Mouse (Mus musculus): ENCODE measurements at regions not wholly inside any gene's neighbourhood (a gene's known extent, or its start where the extent isn't known, plus 50 kb on each side); places are given as distances from the start of the nearest gene placed in this dataset.
A peak's percentile ranks its signal among the peaks of the same experiment; 100 is the strongest.
"Not testable (repeated sequence)": the region's sequence is repeated elsewhere in the genome, so short reads cannot be mapped to it uniquely, and the experiment has no call there.

DNA sequence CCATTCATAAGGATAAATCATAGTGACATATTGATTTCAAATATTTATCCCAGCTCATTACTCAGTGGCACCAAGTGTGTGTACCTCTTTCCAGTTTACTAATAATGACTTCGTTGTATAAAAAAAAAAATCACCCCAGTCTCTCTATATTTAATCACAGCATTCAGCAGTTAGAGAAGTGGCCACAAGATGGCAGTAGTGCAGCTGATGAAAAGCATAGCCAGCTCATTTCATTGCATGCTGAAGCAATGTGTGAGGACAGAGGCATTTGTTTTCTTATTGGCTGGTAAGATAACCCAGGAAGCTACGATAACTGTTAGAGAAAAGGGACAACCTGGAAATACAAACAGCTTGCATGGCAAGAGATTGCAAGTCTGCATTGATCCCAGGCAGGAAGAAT lies 748.5 kb downstream of the Dad1 start:
- H3K27ac ChIP-seq (ENCODE audit: insufficient read depth, low read depth, low read length), result not testable (repeated sequence)
- DNase-seq, result peak; percentile 10

DNA sequence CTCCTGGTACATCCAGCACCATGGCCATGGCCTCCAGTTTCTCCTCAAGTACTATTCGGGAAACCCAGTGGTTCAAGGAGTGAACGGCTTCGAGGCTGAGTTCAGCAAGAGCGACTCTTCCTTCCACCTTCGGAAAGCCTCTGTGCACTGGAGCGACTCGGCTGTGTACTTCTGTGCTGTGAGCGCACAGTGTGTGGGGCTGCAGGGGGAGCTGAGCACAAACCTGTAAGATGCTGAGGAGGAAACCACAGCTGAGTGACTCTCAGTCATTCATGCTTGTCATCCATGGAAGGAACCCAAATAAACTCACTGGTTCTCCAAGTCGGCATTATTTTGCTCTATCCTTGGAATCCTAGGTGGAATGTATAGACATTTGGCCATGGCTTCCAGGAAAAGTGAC lies 765.5 kb downstream of the Dad1 start:
- not testable (repeated sequence) for H3K4me1 ChIP-seq (ENCODE audit: control insufficient read depth, insufficient read depth, low read length); H3K36me3 ChIP-seq (ENCODE audit: control insufficient read depth, insufficient read depth, low read length); H3K4me3 ChIP-seq (ENCODE audit: insufficient read depth, low read depth, low read length); H3K27ac ChIP-seq (ENCODE audit: insufficient read depth, low read depth, low read length); H3K27me3 ChIP-seq (replicated peaks; ENCODE audit: control insufficient read depth, insufficient read depth, low read length); DNase-seq
- 46% methylated on average over 7 of the region's 9 CpGs for WGBS

More for the DNA sequence above, 748.5 kb downstream of the Dad1 start:
- H3K27me3 ChIP-seq (replicated peaks; ENCODE audit: control insufficient read depth, insufficient read depth, low read length); H3K36me3 ChIP-seq (ENCODE audit: control insufficient read depth, insufficient read depth, low read length); H3K4me1 ChIP-seq (ENCODE audit: control insufficient read depth, insufficient read depth, low read length); H3K4me3 ChIP-seq (ENCODE audit: insufficient read depth, low read depth, low read length): not testable (repeated sequence)
- 31% methylated on average over 1 of the region's 2 CpGs for WGBS

DNA sequence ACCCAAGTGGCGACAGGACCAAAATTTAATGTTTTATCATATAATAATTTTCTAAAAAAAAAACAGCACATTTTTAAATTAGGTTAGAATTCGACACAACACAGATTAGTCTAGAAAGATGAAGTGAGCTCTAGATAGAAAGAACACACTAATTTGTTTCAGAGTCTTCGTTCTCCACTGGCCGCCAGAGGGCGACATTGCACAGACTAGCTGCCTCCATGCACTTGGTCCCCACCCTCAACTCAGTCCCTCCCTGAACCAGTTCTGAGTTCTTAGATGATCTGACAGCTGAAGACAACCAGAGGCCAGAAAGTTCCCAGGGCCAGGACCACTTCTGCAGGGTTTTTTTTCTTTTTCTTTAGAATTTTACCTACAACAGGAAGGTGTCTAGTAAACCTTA lies 766.3 kb downstream of the Dad1 start:
- not testable (repeated sequence) for H3K4me1 ChIP-seq (ENCODE audit: control insufficient read depth, insufficient read depth, low read length); H3K4me3 ChIP-seq (ENCODE audit: insufficient read depth, low read depth, low read length); DNase-seq; H3K27ac ChIP-seq (ENCODE audit: insufficient read depth, low read depth, low read length); H3K27me3 ChIP-seq (replicated peaks; ENCODE audit: control insufficient read depth, insufficient read depth, low read length); H3K36me3 ChIP-seq (ENCODE audit: control insufficient read depth, insufficient read depth, low read length)
- 32% methylated on average over 5 of the region's 5 CpGs for whole genome bisulfite sequencing

DNA sequence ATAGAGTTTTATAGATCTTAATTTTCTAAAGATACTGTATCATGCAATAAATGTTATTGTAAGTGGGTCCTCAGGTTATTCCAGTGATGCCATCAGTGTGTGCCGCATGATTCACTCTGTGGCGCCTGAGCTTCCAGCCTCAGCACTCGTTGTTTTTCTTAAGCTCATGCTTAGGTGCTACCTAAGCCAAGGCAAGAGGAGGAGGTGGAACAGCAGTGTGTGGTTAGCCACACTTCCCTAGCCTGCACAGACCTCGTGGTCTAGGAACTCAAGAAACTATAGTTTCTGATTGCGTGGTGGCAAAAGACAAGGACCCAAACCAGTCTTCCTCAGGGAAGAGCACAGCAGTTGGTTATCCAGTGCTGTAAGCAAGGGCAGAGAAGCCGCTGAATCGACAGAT lies 779.7 kb downstream of the Dad1 start:
- not testable (repeated sequence) for H3K4me1 ChIP-seq (ENCODE audit: control insufficient read depth, insufficient read depth, low read length); DNase-seq; H3K27ac ChIP-seq (ENCODE audit: insufficient read depth, low read depth, low read length); H3K4me3 ChIP-seq (ENCODE audit: insufficient read depth, low read depth, low read length); H3K27me3 ChIP-seq (replicated peaks; ENCODE audit: control insufficient read depth, insufficient read depth, low read length); H3K36me3 ChIP-seq (ENCODE audit: control insufficient read depth, insufficient read depth, low read length)
- 85% methylated on average over 7 of the region's 7 CpGs for WGBS

DNA sequence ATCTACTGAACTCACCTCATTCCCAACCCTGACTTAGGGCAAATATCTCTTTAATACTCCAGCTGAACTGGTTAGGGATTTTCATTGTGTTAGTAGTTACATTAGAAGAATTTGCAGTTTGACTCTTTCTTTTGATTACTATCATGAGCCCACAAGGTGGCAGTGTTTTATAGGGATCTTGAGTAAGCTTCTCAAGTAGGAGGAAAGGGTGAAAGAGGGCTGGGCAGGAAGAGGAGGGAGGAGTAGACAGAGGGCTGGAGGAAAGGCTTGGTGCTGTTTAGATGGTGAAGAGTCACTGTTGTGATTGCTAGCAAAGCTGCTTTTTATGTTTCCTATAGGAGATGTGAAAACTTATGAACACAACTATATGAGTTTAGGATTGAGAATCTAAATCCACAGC lies 793.1 kb downstream of the Dad1 start:
- not testable (repeated sequence) for H3K4me3 ChIP-seq (ENCODE audit: insufficient read depth, low read depth, low read length); DNase-seq; H3K27me3 ChIP-seq (replicated peaks; ENCODE audit: control insufficient read depth, insufficient read depth, low read length); H3K27ac ChIP-seq (ENCODE audit: insufficient read depth, low read depth, low read length); H3K4me1 ChIP-seq (ENCODE audit: control insufficient read depth, insufficient read depth, low read length); H3K36me3 ChIP-seq (ENCODE audit: control insufficient read depth, insufficient read depth, low read length)

DNA sequence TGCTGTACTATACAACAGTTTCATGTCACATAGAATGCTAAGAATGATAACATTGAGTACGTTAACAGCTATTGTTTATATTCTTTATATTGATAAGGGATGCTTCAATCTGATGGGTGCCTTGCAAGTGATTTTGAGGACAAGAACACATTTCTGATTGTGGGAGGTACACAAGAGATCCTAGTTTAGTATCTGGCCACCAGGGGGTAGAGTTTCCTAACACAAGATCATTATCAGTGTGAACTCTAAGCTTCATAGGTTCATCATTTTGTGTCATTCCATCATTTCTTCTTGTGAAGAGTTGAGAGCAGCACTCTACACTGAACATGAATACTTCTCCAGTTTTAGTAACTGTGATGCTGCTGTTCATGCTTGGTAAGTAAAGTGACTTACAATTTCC lies 799.9 kb downstream of the Dad1 start:
- Histone ChIP-seq H3K27ac (ENCODE audit: insufficient read depth, low read depth, low read length) (no peak overlapping the region), H3K4me1 (ENCODE audit: control insufficient read depth, insufficient read depth, low read length) (no peaks in the 10 kb centered on the region), H3K36me3 (ENCODE audit: control insufficient read depth, insufficient read depth, low read length) (no peaks in the 10 kb centered on the region), H3K4me3 (ENCODE audit: insufficient read depth, low read depth, low read length) (no peak overlapping the region), H3K27me3 (replicated peaks; ENCODE audit: control insufficient read depth, insufficient read depth, low read length) (no peaks in the 10 kb centered on the region)
- TF ChIP-seq CTCF (conservative IDR thresholded peaks at IDR 0.05; ENCODE audit: insufficient read depth, insufficient read length, low read depth, low read length) (no peak), POLR2A (IDR thresholded peaks at IDR 0.05; ENCODE audit: low read depth, low read length) (no peak)
- DNase-seq, result no peak
- 98% methylated on average over 1 of the region's 1 CpGs for WGBS

DNA sequence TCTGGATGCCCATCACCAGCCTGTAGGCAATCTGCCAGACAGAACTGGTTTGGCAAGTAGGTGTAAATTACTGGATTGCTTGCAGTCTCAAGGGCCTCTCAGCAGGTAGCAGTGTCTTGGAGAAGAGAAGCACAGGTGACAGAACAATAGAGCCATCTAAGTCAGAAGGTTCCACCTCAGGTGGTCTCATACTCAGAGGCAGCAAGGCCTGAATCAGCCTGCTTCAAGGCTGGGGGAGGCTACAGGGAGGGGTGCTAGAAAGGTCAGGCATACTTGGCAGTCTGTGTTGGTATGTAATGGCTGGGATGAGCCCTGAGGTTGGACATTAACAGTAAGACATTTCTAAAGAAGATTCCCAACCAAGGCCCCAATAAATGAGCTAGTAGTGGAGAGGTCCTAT lies 814.3 kb downstream of the Dad1 start:
- not testable (repeated sequence) for H3K36me3 ChIP-seq (ENCODE audit: control insufficient read depth, insufficient read depth, low read length); H3K4me1 ChIP-seq (ENCODE audit: control insufficient read depth, insufficient read depth, low read length); H3K27ac ChIP-seq (ENCODE audit: insufficient read depth, low read depth, low read length); H3K27me3 ChIP-seq (replicated peaks; ENCODE audit: control insufficient read depth, insufficient read depth, low read length); H3K4me3 ChIP-seq (ENCODE audit: insufficient read depth, low read depth, low read length); DNase-seq

DNA sequence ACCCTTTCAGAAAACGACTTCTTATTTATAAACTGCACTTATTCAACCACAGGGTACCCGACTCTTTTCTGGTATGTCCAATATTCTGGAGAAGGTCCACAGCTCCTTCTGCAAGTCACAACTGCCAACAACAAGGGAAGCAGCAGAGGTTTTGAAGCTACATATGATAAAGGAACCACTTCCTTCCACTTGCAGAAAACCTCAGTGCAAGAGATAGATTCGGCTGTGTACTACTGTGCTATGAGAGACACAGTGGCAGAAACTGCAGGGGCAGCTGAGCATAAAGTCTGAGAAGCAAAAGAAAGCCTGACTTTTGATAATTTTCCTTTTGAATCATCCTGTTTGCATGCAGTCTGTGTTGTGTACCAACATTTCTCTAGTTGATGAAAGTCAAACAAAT lies 823.8 kb downstream of the Dad1 start:
- not testable (repeated sequence) for DNase-seq; H3K4me1 ChIP-seq (ENCODE audit: control insufficient read depth, insufficient read depth, low read length); H3K36me3 ChIP-seq (ENCODE audit: control insufficient read depth, insufficient read depth, low read length); H3K27ac ChIP-seq (ENCODE audit: insufficient read depth, low read depth, low read length); H3K27me3 ChIP-seq (replicated peaks; ENCODE audit: control insufficient read depth, insufficient read depth, low read length); H3K4me3 ChIP-seq (ENCODE audit: insufficient read depth, low read depth, low read length)
- WGBS, result 53% methylated on average over 3 of the region's 3 CpGs

DNA sequence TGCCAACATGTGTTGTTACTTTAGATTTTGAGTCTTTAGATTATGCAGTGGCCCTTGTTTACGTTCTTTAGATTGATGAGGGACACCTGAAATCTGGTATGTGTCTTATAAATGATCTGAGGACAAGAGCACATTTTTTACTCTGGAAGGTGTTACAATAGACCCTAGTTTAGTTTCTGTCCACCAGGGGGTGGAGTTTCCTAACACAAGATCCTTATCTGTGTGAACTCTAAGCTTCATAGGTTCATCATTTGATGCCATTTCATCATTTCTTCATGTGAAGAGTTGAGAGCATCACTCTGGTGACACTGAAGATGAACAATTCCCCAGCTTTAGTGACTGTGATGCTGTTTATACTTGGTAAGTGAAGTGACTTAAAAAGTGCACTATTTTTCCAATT lies 825.5 kb downstream of the Dad1 start:
- not testable (repeated sequence) for H3K27me3 ChIP-seq (replicated peaks; ENCODE audit: control insufficient read depth, insufficient read depth, low read length); DNase-seq; H3K4me1 ChIP-seq (ENCODE audit: control insufficient read depth, insufficient read depth, low read length); H3K36me3 ChIP-seq (ENCODE audit: control insufficient read depth, insufficient read depth, low read length); H3K4me3 ChIP-seq (ENCODE audit: insufficient read depth, low read depth, low read length); H3K27ac ChIP-seq (ENCODE audit: insufficient read depth, low read depth, low read length)
- 79% methylated on average over 1 of the region's 1 CpGs for WGBS

DNA sequence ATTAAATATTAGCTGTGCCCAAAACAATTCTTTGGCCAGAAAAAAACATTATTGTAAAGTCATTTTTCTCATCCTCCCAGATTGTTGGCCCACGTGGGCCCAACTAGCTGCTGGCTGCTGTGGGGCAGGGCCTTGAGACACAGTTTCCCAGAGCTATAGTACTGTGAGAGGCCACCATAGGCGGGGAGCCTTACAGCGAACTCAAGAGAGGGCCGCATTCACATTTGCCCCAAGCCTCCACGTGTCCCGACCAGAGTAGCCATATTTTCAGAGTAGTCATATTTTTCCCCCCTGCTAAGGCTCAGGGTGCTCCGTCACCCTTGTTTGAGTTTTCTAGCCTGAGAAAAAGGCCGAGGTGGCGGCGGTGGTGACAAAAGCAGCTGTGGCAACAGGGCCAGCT lies 826.3 kb downstream of the Dad1 start:
- H3K36me3 ChIP-seq (ENCODE audit: control insufficient read depth, insufficient read depth, low read length); H3K4me3 ChIP-seq (ENCODE audit: insufficient read depth, low read depth, low read length); H3K27me3 ChIP-seq (replicated peaks; ENCODE audit: control insufficient read depth, insufficient read depth, low read length); H3K4me1 ChIP-seq (ENCODE audit: control insufficient read depth, insufficient read depth, low read length); DNase-seq; H3K27ac ChIP-seq (ENCODE audit: insufficient read depth, low read depth, low read length): not testable (repeated sequence)
- WGBS, result 80% methylated on average over 10 of the region's 10 CpGs

DNA sequence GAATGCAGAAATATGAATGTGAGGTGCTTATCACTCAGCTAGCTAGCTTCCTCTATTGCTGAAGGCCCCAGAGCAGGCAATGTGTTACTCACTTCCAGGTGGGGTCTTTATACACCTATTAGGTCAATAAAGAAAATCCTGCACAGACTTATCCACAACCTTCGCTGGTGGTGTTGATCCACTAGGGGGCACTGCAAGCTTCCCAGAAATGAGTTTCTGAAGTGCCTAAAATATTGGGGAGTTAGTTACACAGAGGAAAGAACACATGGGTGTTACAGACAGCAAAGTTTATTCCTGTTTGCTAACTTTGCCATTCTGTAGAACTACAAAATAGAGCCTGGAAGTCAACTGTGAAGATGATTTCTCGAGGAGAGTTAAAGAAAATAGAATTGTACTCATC lies 836.9 kb downstream of the Dad1 start:
- 47% methylated on average over 2 of the region's 2 CpGs for WGBS
- not testable (repeated sequence) for H3K4me3 ChIP-seq (ENCODE audit: insufficient read depth, low read depth, low read length); H3K36me3 ChIP-seq (ENCODE audit: control insufficient read depth, insufficient read depth, low read length); H3K27ac ChIP-seq (ENCODE audit: insufficient read depth, low read depth, low read length); DNase-seq; H3K4me1 ChIP-seq (ENCODE audit: control insufficient read depth, insufficient read depth, low read length); H3K27me3 ChIP-seq (replicated peaks; ENCODE audit: control insufficient read depth, insufficient read depth, low read length)

DNA sequence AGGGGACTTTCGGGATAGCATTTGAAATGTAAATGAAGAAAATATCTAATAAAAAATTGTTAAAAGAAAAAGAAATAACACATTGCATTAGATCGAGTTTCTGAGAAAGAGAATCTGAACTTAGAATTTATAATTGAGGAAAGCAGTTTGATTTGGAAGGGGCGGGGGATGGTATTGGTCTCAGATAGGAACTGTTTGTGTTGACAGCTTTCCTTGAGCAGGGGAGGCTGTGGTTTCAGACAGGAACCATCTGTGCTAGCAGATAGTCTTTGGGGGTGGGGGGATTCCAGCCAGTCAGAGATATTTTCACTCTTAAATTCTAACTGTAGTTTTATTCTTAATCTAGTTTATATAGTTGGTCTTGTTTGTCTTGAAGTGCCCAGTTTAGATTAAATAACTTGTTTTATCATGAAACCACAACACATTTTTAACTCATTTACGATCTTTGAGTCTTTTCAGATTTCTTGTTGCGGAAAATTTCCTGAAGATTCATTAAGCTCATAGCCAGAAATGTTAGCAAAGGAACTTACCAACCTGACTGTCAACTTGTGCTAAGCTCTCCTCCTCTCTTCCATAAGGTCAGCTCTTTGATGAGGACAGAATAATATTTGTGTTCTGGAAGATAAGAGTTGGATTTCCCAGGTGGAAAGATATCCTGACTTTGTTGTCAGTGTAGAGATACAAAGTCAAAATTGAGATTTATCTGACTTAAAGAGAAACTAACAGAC lies 846.2 kb downstream of the Dad1 start:
- H3K4me1 ChIP-seq (ENCODE audit: control insufficient read depth, insufficient read depth, low read length); H3K36me3 ChIP-seq (ENCODE audit: control insufficient read depth, insufficient read depth, low read length); H3K27ac ChIP-seq (ENCODE audit: insufficient read depth, low read depth, low read length); H3K27me3 ChIP-seq (replicated peaks; ENCODE audit: control insufficient read depth, insufficient read depth, low read length); H3K4me3 ChIP-seq (ENCODE audit: insufficient read depth, low read depth, low read length); DNase-seq: not testable (repeated sequence)
- WGBS, result 63% methylated on average over 3 of the region's 5 CpGs

Data from kidney, adult 2 months (tissue).